Mouse (Mus musculus) adrenal gland, postnatal 0 days (tissue): ENCODE results near the gene 1190002N15Rik. TPM values are rescaled to one million over a fixed set of nuclear protein-coding genes. Genes with fewer than 3 reads are reported as not detected.

Experiments
- polyA plus RNA-seq: library from polyadenylated mRNA; unstranded; fragments of >200 nt; fragmentation: Nextera tagmentation; extraction: Ambion mirVana; gene quantifications from 2 replicates; pipeline ENCODE4 v1.2.1, GENCODE M21; 2015

Gene 1190002N15Rik
- polyA plus RNA-seq = 9.1 and 13.7 TPM in 2 replicates

DNA sequence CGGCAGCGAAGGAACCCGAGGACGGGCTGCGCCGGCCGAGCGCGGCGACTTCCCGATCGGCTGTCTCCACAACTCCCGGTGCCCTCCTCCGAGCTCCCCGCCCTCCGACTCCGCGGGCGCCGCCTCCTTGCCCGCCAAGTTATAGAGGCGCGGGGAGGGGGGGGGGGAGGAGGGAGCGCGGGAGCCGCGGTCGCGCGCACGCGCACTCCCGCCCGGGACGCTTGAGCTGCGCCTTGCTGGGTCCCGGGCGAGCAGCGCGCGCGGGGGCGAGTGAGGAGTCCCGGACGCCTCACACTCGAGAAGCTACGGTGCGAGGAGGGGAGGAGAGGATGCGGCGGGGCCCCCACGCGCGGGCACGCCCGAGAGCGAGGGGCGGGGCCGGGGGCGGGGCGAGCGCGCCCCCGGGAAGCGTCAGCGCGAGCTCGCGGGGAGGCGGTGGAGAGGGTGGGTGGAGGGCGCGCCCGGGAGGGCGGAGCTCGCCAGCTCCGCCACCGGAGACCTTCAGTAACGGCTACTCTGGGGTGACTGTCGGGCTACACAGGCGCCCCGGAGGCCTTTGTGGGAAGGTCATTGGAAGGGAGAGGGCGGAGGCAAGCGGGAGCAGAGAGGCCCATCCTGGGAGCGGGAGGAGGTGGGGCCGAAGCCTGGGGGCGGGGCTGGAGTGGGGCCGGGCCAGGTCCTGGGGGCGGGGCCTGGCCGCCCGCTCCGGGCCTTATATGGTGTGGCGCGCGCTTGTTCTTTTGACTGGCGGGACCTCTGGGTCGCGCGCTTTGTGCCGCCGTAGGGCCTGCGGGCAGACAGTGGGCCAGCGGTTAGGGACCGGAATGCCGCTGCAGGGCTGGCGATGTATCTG, at the start of gene 1190002N15Rik:
Gene 1190002N15Rik (minus strand): TSS at position 112 of the 853 bp plus-strand sequence.

Other genes with a start within 250 kb of the 1190002N15Rik start
- 3.3 and 3.7 TPM in 2 replicates for gene Slc9a9, start 131.8 kb upstream of the 1190002N15Rik start, polyA plus RNA-seq